Mouse (Mus musculus) fat pad, adult 2 months (tissue): ENCODE data around the gene B4galt4.

ENCODE experiments used
- DNase-seq: peaks from one replicate; pipeline ENCODE4 v3.0.0-alpha.2; 2011; ENCODE audit warnings: low read depth, low spot score; ENCODE audit errors: extremely low read depth

The B4galt4 gene

GRCm38 (mm10) chr16:38728576-38729132 is 13.4 kb upstream of the B4galt4 start:
- DNase-seq: no peak

GRCm38 (mm10) chr16:38729139-38729538 is 12.9 kb upstream of the B4galt4 start:
- no peak for DNase-seq

- DNase-seq: no peak
Observed at GRCm38 (mm10) chr16:38729610-38730288, 12.3 kb upstream of the B4galt4 start.

- DNase-seq: no peak
Observed at GRCm38 (mm10) chr16:38730921-38731320, 11.1 kb upstream of the B4galt4 start.

GRCm38 (mm10) chr16:38741204-38741903 is 710 bp upstream of the B4galt4 start:
- DNase-seq: no peak

- no peak for DNase-seq
Observed at GRCm38 (mm10) chr16:38742659-38743131, 631 bp downstream of the B4galt4 start.

GRCm38 (mm10) chr16:38743941-38744673 is 2.0 kb downstream of the B4galt4 start:
- DNase-seq: no peak

- DNase-seq: no peak
Observed at GRCm38 (mm10) chr16:38750803-38751202, 8.7 kb downstream of the B4galt4 start.

- no peak for DNase-seq
Observed at GRCm38 (mm10) chr16:38753631-38754030, 11.6 kb downstream of the B4galt4 start.

- DNase-seq: no peak
Observed at GRCm38 (mm10) chr16:38755452-38756176, 13.6 kb downstream of the B4galt4 start.

- DNase-seq: peak; percentile 80
Observed at GRCm38 (mm10) chr16:38756177-38756503, 14.1 kb downstream of the B4galt4 start.

- DNase-seq: no peak
Observed at GRCm38 (mm10) chr16:38756572-38756971, 14.5 kb downstream of the B4galt4 start.

- no peak for DNase-seq
Observed at GRCm38 (mm10) chr16:38757626-38758025, 15.6 kb downstream of the B4galt4 start.

GRCm38 (mm10) chr16:38758104-38758861 is 16.2 kb downstream of the B4galt4 start:
- no peak for DNase-seq

GRCm38 (mm10) chr16:38760239-38760638 is 18.2 kb downstream of the B4galt4 start:
- DNase-seq: no peak

- no peak for DNase-seq
Observed at GRCm38 (mm10) chr16:38760834-38761375, 18.8 kb downstream of the B4galt4 start.

- no peak for DNase-seq
Observed at GRCm38 (mm10) chr16:38761972-38762371, 19.9 kb downstream of the B4galt4 start.

GRCm38 (mm10) chr16:38762401-38762800 is 20.3 kb downstream of the B4galt4 start:
- DNase-seq: no peak

- DNase-seq: no peak
Observed at GRCm38 (mm10) chr16:38763508-38763907, 21.4 kb downstream of the B4galt4 start.

GRCm38 (mm10) chr16:38766671-38767070 is 24.6 kb downstream of the B4galt4 start:
- DNase-seq: no peak
